14 mouse cellular contexts compared by ENCODE assay signal in genomic region chr19:38198731-38199130, GRCm38 (mm10). TPM values are rescaled to one million over a fixed set of nuclear protein-coding genes. Genes with fewer than 3 reads are reported as not detected.
A peak's percentile ranks its signal among the peaks of the same experiment; 100 is the strongest.
DNase-seq lines count a peak whose midpoint lies in the region; ATAC-seq and TF ChIP-seq lines count a peak whose summit lies in the region.
"Had no signal": no experiment of that assay in that cellular context is flagged by ENCODE, and none has a peak within 500 bp of the region (broad histone marks: within the 10 kb centered on the region; RNA-seq: fewer than 3 reads in every experiment).

No protein-coding gene starts in this region.

- H3K27ac ChIP-seq in intestine, postnatal 0 days (ENCODE audit: low read depth, low read length): no peak overlapping the region
- H3K27ac ChIP-seq in intestine, embryonic 16.5 days (ENCODE audit: low read length): no peak overlapping the region
- no peak overlapping the region for H3K27ac ChIP-seq in midbrain, postnatal 0 days (ENCODE audit: low read depth, low read length)
- H3K27ac ChIP-seq in midbrain, embryonic 15.5 days: no peak overlapping the region
- H3K27ac ChIP-seq: embryonic facial prominence, embryonic 12.5 days; heart, embryonic 13.5 days had no signal

- no peaks in the 10 kb centered on the region for H3K9me3 ChIP-seq in intestine, postnatal 0 days (ENCODE audit: control insufficient read depth)
- H3K9me3 ChIP-seq in intestine, embryonic 16.5 days (ENCODE audit: control insufficient read depth, low read length): no peaks in the 10 kb centered on the region
- H3K9me3 ChIP-seq in midbrain, postnatal 0 days (ENCODE audit: low read length): no peaks in the 10 kb centered on the region
- no peaks in the 10 kb centered on the region for H3K9me3 ChIP-seq in midbrain, embryonic 15.5 days
- H3K9me3 ChIP-seq: embryonic facial prominence, embryonic 12.5 days; heart, embryonic 13.5 days had no signal

- H3K9ac ChIP-seq in intestine, postnatal 0 days (ENCODE audit: low read depth, low read length): no peak overlapping the region
- no peak overlapping the region for H3K9ac ChIP-seq in intestine, embryonic 16.5 days (ENCODE audit: low read depth, low read length)
- H3K9ac ChIP-seq in midbrain, postnatal 0 days (replicated peaks; ENCODE audit: low read length, poor library complexity, severe bottlenecking): no peak overlapping the region
- H3K9ac ChIP-seq in midbrain, embryonic 15.5 days: no peak overlapping the region
- H3K9ac ChIP-seq: embryonic facial prominence, embryonic 12.5 days; heart, embryonic 13.5 days had no signal

- peak; percentile 74 for TF ChIP-seq CTCF in intestine, postnatal 0 days (IDR thresholded peaks at IDR 0.05; ENCODE audit: low read depth)
- TF ChIP-seq CTCF in midbrain, postnatal 0 days (IDR thresholded peaks at IDR 0.05): peak; percentile 75

- DNase-seq in CD4-positive, CD25-positive, alpha-beta regulatory T cell, adult 2 months (ENCODE audit: low read depth, low spot score): peak; percentile 5
- peak; percentile 63 for DNase-seq in midbrain, postnatal 0 days (ENCODE audit: low spot score)
- peak; percentile 31 for DNase-seq in yolk sac, embryonic 10.5 days (ENCODE audit: low spot score)
- DNase-seq in spleen, postnatal 36 days (ENCODE audit: low spot score in 2 of 2): no peak
- DNase-seq: kidney, adult 11 months; layer of hippocampus, adult 9-11 months; thymus, postnatal 25 days had no signal

- H3K4me3 ChIP-seq in intestine, postnatal 0 days (ENCODE audit: low read depth, low read length): no peak overlapping the region
- H3K4me3 ChIP-seq in intestine, embryonic 16.5 days (ENCODE audit: low read length): no peak overlapping the region
- no peak overlapping the region for H3K4me3 ChIP-seq in midbrain, postnatal 0 days (ENCODE audit: low read depth, low read length)
- no peak overlapping the region for H3K4me3 ChIP-seq in midbrain, embryonic 15.5 days
- H3K4me3 ChIP-seq: embryonic facial prominence, embryonic 12.5 days; heart, embryonic 13.5 days had no signal

- H3K27me3 ChIP-seq in intestine, postnatal 0 days (replicated peaks; ENCODE audit: control insufficient read depth, insufficient read depth, low read length): no peaks in the 10 kb centered on the region
- H3K27me3 ChIP-seq in intestine, embryonic 16.5 days (replicated peaks; ENCODE audit: control insufficient read depth, insufficient read depth, low read length): no peaks in the 10 kb centered on the region
- no peaks in the 10 kb centered on the region for H3K27me3 ChIP-seq in midbrain, postnatal 0 days (ENCODE audit: insufficient read depth, low read length)
- no peaks in the 10 kb centered on the region for H3K27me3 ChIP-seq in midbrain, embryonic 15.5 days (replicated peaks)
- H3K27me3 ChIP-seq: embryonic facial prominence, embryonic 12.5 days; heart, embryonic 13.5 days had no signal

- WGBS in intestine, postnatal 0 days: 76% methylated on average over 5 of the region's 5 CpGs
- WGBS in intestine, embryonic 16.5 days: 80% methylated on average over 5 of the region's 5 CpGs
- WGBS in midbrain, postnatal 0 days: 89% methylated on average over 5 of the region's 5 CpGs
- WGBS in midbrain, embryonic 15.5 days: 88% methylated on average over 5 of the region's 5 CpGs

- peaks cover 21% of the 10 kb centered on the region; the same call in 1 of the 2 replicates for H3K36me3 ChIP-seq in intestine, postnatal 0 days (ENCODE audit: control insufficient read depth, insufficient read depth)
- peaks cover 11% of the 10 kb centered on the region for H3K36me3 ChIP-seq in intestine, embryonic 16.5 days (ENCODE audit: control insufficient read depth, insufficient read depth, low read length)
- peaks cover 2% of the 10 kb centered on the region; the same call in 1 of the 2 replicates for H3K36me3 ChIP-seq in midbrain, postnatal 0 days (ENCODE audit: insufficient read depth, low read length)
- peaks cover 8% of the 10 kb centered on the region for H3K36me3 ChIP-seq in midbrain, embryonic 15.5 days (replicated peaks)

- no peak overlapping the region for H3K4me2 ChIP-seq in intestine, postnatal 0 days (replicated peaks; ENCODE audit: low read depth)
- no peak overlapping the region for H3K4me2 ChIP-seq in intestine, embryonic 16.5 days (ENCODE audit: low read depth, low read length)
- no peak overlapping the region for H3K4me2 ChIP-seq in midbrain, postnatal 0 days (ENCODE audit: low read depth, low read length, poor library complexity, severe bottlenecking)
- H3K4me2 ChIP-seq in midbrain, embryonic 15.5 days: no peak overlapping the region
- H3K4me2 ChIP-seq: embryonic facial prominence, embryonic 12.5 days; heart, embryonic 13.5 days had no signal

- H3K4me1 ChIP-seq in intestine, postnatal 0 days (replicated peaks; ENCODE audit: control insufficient read depth, insufficient read depth, low read length): no peaks in the 10 kb centered on the region
- no peaks in the 10 kb centered on the region for H3K4me1 ChIP-seq in intestine, embryonic 16.5 days (ENCODE audit: control insufficient read depth, insufficient read depth, low read length)
- no peaks in the 10 kb centered on the region for H3K4me1 ChIP-seq in midbrain, postnatal 0 days (ENCODE audit: insufficient read depth, low read length)
- no peaks in the 10 kb centered on the region for H3K4me1 ChIP-seq in midbrain, embryonic 15.5 days
- H3K4me1 ChIP-seq: embryonic facial prominence, embryonic 12.5 days; heart, embryonic 13.5 days had no signal

- ATAC-seq in CD4-positive, CD25-positive, alpha-beta regulatory T cell, adult 4 months: no peak
- no peak for ATAC-seq in intestine, postnatal 0 days
- ATAC-seq in intestine, embryonic 16.5 days: no peak
- ATAC-seq in midbrain, postnatal 0 days (ENCODE audit: low FRiP score): no peak
- ATAC-seq in midbrain, embryonic 15.5 days (replicated peaks): no peak
- ATAC-seq: activated CD4-positive, CD25-positive, alpha-beta regulatory T cell, adult 4 months had no signal

RNA-seq across cellular contexts. Expression of gene Fra10ac1, which starts 25.2 kb away (rescaled TPM):
- 10 to 100 TPM; 29.8 to 33.4 TPM for polyA plus RNA-seq in CD4-positive, CD25-positive, alpha-beta regulatory T cell, adult 4 months (2017; shearing (Covaris generic))
- 18.1 and 19.0 TPM in 2 replicates for polyA plus RNA-seq in intestine, postnatal 0 days (2015; fragmentation: Nextera tagmentation; extraction: Ambion mirVana)
- polyA plus RNA-seq in intestine, embryonic 16.5 days (2015; fragmentation: Nextera tagmentation; extraction: Ambion mirVana): 29.6 and 33.6 TPM in 2 replicates
- 4.9 and 10.1 TPM in 2 replicates for total RNA-seq in midbrain, postnatal 0 days (2014; rRNA removed)
- polyA plus RNA-seq in midbrain, postnatal 0 days (2015; fragmentation: Nextera tagmentation; extraction: Ambion mirVana): 25.5 and 31.4 TPM in 2 replicates
- polyA plus RNA-seq in midbrain, embryonic 15.5 days (2015; fragmentation: Nextera tagmentation; extraction: Ambion mirVana): 41.3 and 43.9 TPM in 2 replicates

Comparison
In these comparisons a context has a peak if more than half of its experiments do, and no peak if none do; other contexts are left out.
1. DNase-seq: peak in CD4-positive, CD25-positive, alpha-beta regulatory T cell, adult 2 months (single experiment), midbrain, postnatal 0 days (single experiment) and yolk sac, embryonic 10.5 days (single experiment); none in spleen, postnatal 36 days (0 of 2).